Mouse (Mus musculus): ENCODE measurements at regions not wholly inside any gene's neighbourhood (a gene's known extent, or its start where the extent isn't known, plus 50 kb on each side); places are given as distances from the start of the nearest gene placed in this dataset.

DNA sequence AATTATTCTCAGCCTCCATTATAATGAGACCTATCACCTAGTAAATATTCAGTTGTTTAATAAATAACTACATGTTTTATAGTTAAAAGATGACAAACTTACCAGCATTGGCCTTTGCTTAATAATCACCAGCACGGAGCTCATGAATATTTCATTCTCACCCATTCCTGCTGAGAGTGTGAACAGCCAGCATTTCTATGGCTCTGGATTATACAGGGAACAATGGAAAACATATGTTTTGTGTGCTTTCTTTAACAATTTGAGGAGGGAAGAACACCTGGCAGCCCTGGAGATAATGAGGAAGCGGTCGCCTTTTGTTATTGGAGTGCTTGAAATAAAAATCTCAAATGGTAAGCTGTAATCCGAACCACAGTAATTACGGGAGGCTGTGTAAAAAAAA is 528.4 kb downstream of the Cbln4 start:
- no peak for TF ChIP-seq CTCF (IDR thresholded peaks at IDR 0.05)
- H3K36me3 ChIP-seq (ENCODE audit: insufficient read depth, low read length), result no peaks in the 10 kb centered on the region

DNA sequence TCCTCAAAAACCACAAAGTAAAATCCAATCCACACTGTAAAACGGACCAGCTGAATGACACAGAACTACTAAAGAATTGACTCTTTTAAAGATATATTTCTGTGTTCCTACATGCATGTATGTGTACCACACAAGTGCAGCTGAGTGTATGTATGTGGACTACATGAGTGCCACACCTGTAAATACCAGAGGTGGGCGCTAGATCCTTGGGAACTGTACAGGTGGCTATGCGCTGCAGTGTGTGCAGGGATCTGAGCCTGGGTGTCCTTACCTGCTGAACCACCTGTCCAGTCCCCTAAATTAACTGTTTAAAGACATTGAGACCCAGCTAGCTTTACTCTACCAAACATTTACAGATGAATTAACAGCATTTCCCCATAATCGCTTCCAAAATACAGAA is 546.6 kb downstream of the Cbln4 start:
- TF ChIP-seq CTCF (IDR thresholded peaks at IDR 0.05), result peak; percentile 39
- Histone ChIP-seq H3K36me3 (ENCODE audit: insufficient read depth, low read length) (no peaks in the 10 kb centered on the region), H3K4me3 (ENCODE audit: low read depth, low read length) (no peak overlapping the region), H3K9me3 (ENCODE audit: low read length) (no peaks in the 10 kb centered on the region), H3K4me1 (ENCODE audit: insufficient read depth, low read length) (no peaks in the 10 kb centered on the region), H3K27me3 (ENCODE audit: insufficient read depth, low read length) (no peaks in the 10 kb centered on the region), H3K9ac (replicated peaks; ENCODE audit: low read length, poor library complexity, severe bottlenecking) (no peak overlapping the region), H3K4me2 (ENCODE audit: low read depth, low read length, poor library complexity, severe bottlenecking) (no peak overlapping the region), H3K27ac (ENCODE audit: low read depth, low read length) (no peak overlapping the region)
- ATAC-seq (ENCODE audit: low FRiP score) (no peak), DNase-seq (ENCODE audit: low spot score) (peak; percentile 14)
- 85% methylated on average over 4 of the region's 4 CpGs for WGBS

More for the DNA sequence above, 528.4 kb downstream of the Cbln4 start:
- ATAC-seq (ENCODE audit: low FRiP score), result no peak
- no peak overlapping the region for H3K9ac ChIP-seq (replicated peaks; ENCODE audit: low read length, poor library complexity, severe bottlenecking)
- no peaks in the 10 kb centered on the region for H3K4me1 ChIP-seq (ENCODE audit: insufficient read depth, low read length)
- 32% methylated on average over 5 of the region's 5 CpGs for WGBS
- no peaks in the 10 kb centered on the region for H3K27me3 ChIP-seq (ENCODE audit: insufficient read depth, low read length)
- no peak overlapping the region for H3K4me3 ChIP-seq (ENCODE audit: low read depth, low read length)
- H3K27ac ChIP-seq (ENCODE audit: low read depth, low read length), result no peak overlapping the region
- H3K4me2 ChIP-seq (ENCODE audit: low read depth, low read length, poor library complexity, severe bottlenecking), result no peak overlapping the region
- no peak for DNase-seq (ENCODE audit: low spot score)
- no peaks in the 10 kb centered on the region for H3K9me3 ChIP-seq (ENCODE audit: low read length)

- no peaks in the 10 kb centered on the region for H3K4me1 ChIP-seq (ENCODE audit: insufficient read depth, low read length)
- H3K9me3 ChIP-seq (ENCODE audit: low read length), result no peaks in the 10 kb centered on the region
- TF ChIP-seq CTCF (IDR thresholded peaks at IDR 0.05), result peak; percentile 71
Measured at GRCm38 (mm10) chr2:171493741-171494140, 549.5 kb downstream of the Cbln4 start.

GRCm38 (mm10) chr2:171487284-171487683 is 556.0 kb downstream of the Cbln4 start:
- Histone ChIP-seq H3K9me3 (ENCODE audit: low read length) (no peaks in the 10 kb centered on the region), H3K36me3 (ENCODE audit: insufficient read depth, low read length) (no peaks in the 10 kb centered on the region), H3K9ac (replicated peaks; ENCODE audit: low read length, poor library complexity, severe bottlenecking) (no peak overlapping the region), H3K4me1 (ENCODE audit: insufficient read depth, low read length) (peaks cover 7% of the 10 kb centered on the region; the same call in 1 of the 2 replicates), H3K4me3 (ENCODE audit: low read depth, low read length) (no peak overlapping the region), H3K27ac (ENCODE audit: low read depth, low read length) (no peak overlapping the region), H3K27me3 (ENCODE audit: insufficient read depth, low read length) (no peaks in the 10 kb centered on the region), H3K4me2 (ENCODE audit: low read depth, low read length, poor library complexity, severe bottlenecking) (no peak overlapping the region)
- ATAC-seq (ENCODE audit: low FRiP score) (no peak), DNase-seq (ENCODE audit: low spot score) (peak; percentile 72)
- 31% methylated on average over 2 of the region's 2 CpGs for WGBS
- TF ChIP-seq CTCF (IDR thresholded peaks at IDR 0.05), result no peak

More at GRCm38 (mm10) chr2:171493741-171494140, 549.5 kb downstream of the Cbln4 start:
- no peak overlapping the region for H3K4me3 ChIP-seq (ENCODE audit: low read depth, low read length)
- no peak overlapping the region for H3K27ac ChIP-seq (ENCODE audit: low read depth, low read length)
- DNase-seq (ENCODE audit: low spot score) (peak; percentile 61), ATAC-seq (ENCODE audit: low FRiP score) (no peak)
- no peaks in the 10 kb centered on the region for H3K27me3 ChIP-seq (ENCODE audit: insufficient read depth, low read length)
- no peak overlapping the region for H3K9ac ChIP-seq (replicated peaks; ENCODE audit: low read length, poor library complexity, severe bottlenecking)
- H3K36me3 ChIP-seq (ENCODE audit: insufficient read depth, low read length), result no peaks in the 10 kb centered on the region
- H3K4me2 ChIP-seq (ENCODE audit: low read depth, low read length, poor library complexity, severe bottlenecking), result no peak overlapping the region
- 37% methylated on average over 12 of the region's 12 CpGs for WGBS

- Histone ChIP-seq H3K9ac (replicated peaks; ENCODE audit: low read length, poor library complexity, severe bottlenecking) (no peak overlapping the region), H3K27ac (ENCODE audit: low read depth, low read length) (no peak overlapping the region)
Measured at GRCm38 (mm10) chr2:171453241-171453640, 590.0 kb downstream of the Cbln4 start.

DNA sequence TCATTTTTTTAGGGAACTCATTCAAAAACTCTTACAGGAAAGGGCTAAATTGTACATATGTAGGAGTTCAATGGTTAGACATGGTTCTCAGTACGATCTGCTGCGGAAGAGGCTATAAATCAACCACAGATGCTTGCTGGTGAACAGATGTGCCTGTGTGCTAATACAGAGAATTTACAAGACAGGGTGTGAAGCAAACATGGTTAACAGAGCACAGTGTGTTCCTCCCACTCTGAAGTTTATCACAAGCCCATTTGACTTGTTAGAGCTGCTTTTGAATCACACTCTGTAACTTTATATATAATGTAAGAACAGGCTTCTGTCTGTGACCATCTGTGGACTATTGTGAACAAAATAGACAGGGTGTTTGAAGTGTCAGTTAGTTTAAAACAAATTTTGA is 637.2 kb downstream of the Cbln4 start:
- no peak for ATAC-seq (ENCODE audit: low FRiP score)
- 82% methylated on average over 2 of the region's 2 CpGs for WGBS
- no peak overlapping the region for H3K4me3 ChIP-seq (ENCODE audit: low read depth, low read length)
- H3K27me3 ChIP-seq (ENCODE audit: insufficient read depth, low read length), result no peaks in the 10 kb centered on the region
- TF ChIP-seq CTCF (IDR thresholded peaks at IDR 0.05), result no peak
- H3K9ac ChIP-seq (replicated peaks; ENCODE audit: low read length, poor library complexity, severe bottlenecking), result no peak overlapping the region
- DNase-seq (ENCODE audit: low spot score), result no peak
- H3K27ac ChIP-seq (ENCODE audit: low read depth, low read length), result no peak overlapping the region
- H3K4me2 ChIP-seq (ENCODE audit: low read depth, low read length, poor library complexity, severe bottlenecking), result no peak overlapping the region
- H3K36me3 ChIP-seq (ENCODE audit: insufficient read depth, low read length), result no peaks in the 10 kb centered on the region
- no peaks in the 10 kb centered on the region for H3K4me1 ChIP-seq (ENCODE audit: insufficient read depth, low read length)
- H3K9me3 ChIP-seq (ENCODE audit: low read length), result no peaks in the 10 kb centered on the region

More at GRCm38 (mm10) chr2:171453241-171453640, 590.0 kb downstream of the Cbln4 start:
- H3K9me3 ChIP-seq (ENCODE audit: low read length), result no peaks in the 10 kb centered on the region; the same call in 1 of the 2 replicates
- no peak for TF ChIP-seq CTCF (IDR thresholded peaks at IDR 0.05)
- H3K27me3 ChIP-seq (ENCODE audit: insufficient read depth, low read length), result no peaks in the 10 kb centered on the region
- no peak overlapping the region for H3K4me3 ChIP-seq (ENCODE audit: low read depth, low read length)
- ATAC-seq (ENCODE audit: low FRiP score) (no peak), DNase-seq (ENCODE audit: low spot score) (peak; percentile 65)
- H3K36me3 ChIP-seq (ENCODE audit: insufficient read depth, low read length), result no peaks in the 10 kb centered on the region
- H3K4me1 ChIP-seq (ENCODE audit: insufficient read depth, low read length), result no peaks in the 10 kb centered on the region
- 55% methylated on average over 9 of the region's 9 CpGs for WGBS
- H3K4me2 ChIP-seq (ENCODE audit: low read depth, low read length, poor library complexity, severe bottlenecking), result no peak overlapping the region
